In the genomic region with DNA sequence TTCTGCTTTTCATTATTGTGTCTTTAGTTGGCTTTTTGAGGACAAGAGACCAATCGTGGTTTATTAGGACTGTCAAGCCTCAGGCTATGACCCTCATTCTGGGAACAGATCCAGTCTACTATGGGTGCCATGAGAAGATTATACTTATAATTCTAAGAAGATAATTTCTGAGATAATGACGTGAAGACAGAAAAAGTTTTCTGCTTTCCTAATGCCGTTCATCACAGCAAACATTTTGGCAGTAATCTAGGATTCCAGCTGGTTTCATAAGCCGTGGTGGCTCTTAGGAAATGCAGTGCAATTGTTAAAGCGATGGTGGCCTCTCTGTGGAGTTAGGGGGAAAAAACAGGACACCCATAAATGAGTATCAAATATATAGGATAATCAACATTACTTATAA, we compare ENCODE assay signal across 29 mouse cellular contexts. TPM values are rescaled to one million over a fixed set of nuclear protein-coding genes. Genes with fewer than 3 reads are reported as not detected.
A peak's percentile ranks its signal among the peaks of the same experiment; 100 is the strongest.
DNase-seq lines count a peak whose midpoint lies in the region; ATAC-seq and TF ChIP-seq lines count a peak whose summit lies in the region.
"Had no signal": no experiment of that assay in that cellular context is flagged by ENCODE, and none has a peak within 500 bp of the region (broad histone marks: within the 10 kb centered on the region; RNA-seq: fewer than 3 reads in every experiment).

No protein-coding gene starts in this region.

- peak; percentile 44 for DNase-seq in kidney, postnatal 14 days
- no peak for DNase-seq in kidney, adult 2 months
- DNase-seq in 3T3-L1 (ENCODE audit: low read depth, low spot score): peak; percentile 59
- DNase-seq in Muller cell, postnatal 12 days (ENCODE audit: inconsistent ontology term): peak; percentile 49
- peak; percentile 54 for DNase-seq in lung, postnatal 10 days
- no peak for DNase-seq in left cerebral cortex, postnatal 4 days
- DNase-seq: cerebellum, adult 8-10 months; cerebellum, postnatal 36 days; gastrocnemius, postnatal 25 days; heart, postnatal 14 days; kidney, adult 8-10 months; kidney, postnatal 25 days; liver; right cerebral cortex, postnatal 4 days; thymus, adult 18-20 months; thymus, postnatal 25 days had no signal

- no peak overlapping the region for H3K27ac ChIP-seq in kidney, adult 2 months (ENCODE audit: insufficient read depth, low read depth, low read length)
- H3K27ac ChIP-seq in hindbrain, embryonic 16.5 days (ENCODE audit: low read depth, low read length): no peak overlapping the region
- H3K27ac ChIP-seq: hindbrain, embryonic 10.5 days; hindbrain, postnatal 0 days; intestine, embryonic 15.5 days; liver, embryonic 14.5 days; macrophage; midbrain, embryonic 13.5 days; neural tube, embryonic 13.5 days; stomach, postnatal 0 days had no signal

- WGBS in kidney, adult 2 months: 77% methylated on average over 5 of the region's 5 CpGs
- 71% methylated on average over 5 of the region's 5 CpGs for WGBS in hindbrain, embryonic 16.5 days

- no peak overlapping the region for H3K4me2 ChIP-seq in hindbrain, embryonic 16.5 days (ENCODE audit: low read length)
- H3K4me2 ChIP-seq: heart, embryonic 13.5 days; intestine, embryonic 15.5 days; midbrain, embryonic 13.5 days; neural tube, embryonic 13.5 days had no signal

- no peaks in the 10 kb centered on the region for H3K4me1 ChIP-seq in kidney, adult 2 months (ENCODE audit: control insufficient read depth, insufficient read depth, low read length)
- H3K4me1 ChIP-seq in hindbrain, embryonic 16.5 days (ENCODE audit: control insufficient read depth, insufficient read depth, low read depth, low read length): no peaks in the 10 kb centered on the region; the same call in 1 of the 2 replicates
- H3K4me1 ChIP-seq: midbrain, embryonic 13.5 days had no signal

- intact Hi-C loops in left cerebral cortex, postnatal 4 days (cut with DNase I): no loop called here

- no peaks in the 10 kb centered on the region for H3K9me3 ChIP-seq in hindbrain, embryonic 16.5 days (ENCODE audit: control insufficient read depth, low read length)
- H3K9me3 ChIP-seq: heart, embryonic 13.5 days; hindbrain, embryonic 10.5 days; intestine, embryonic 15.5 days; midbrain, embryonic 13.5 days; neural tube, embryonic 13.5 days had no signal

- TF ChIP-seq POLR2A in kidney, adult 2 months (IDR thresholded peaks at IDR 0.05; ENCODE audit: low read depth, low read length): no peak

- H3K9ac ChIP-seq in hindbrain, embryonic 16.5 days (ENCODE audit: low read depth, low read length): no peak overlapping the region
- H3K9ac ChIP-seq: heart, embryonic 13.5 days; intestine, embryonic 15.5 days; liver, embryonic 14.5 days; midbrain, embryonic 13.5 days; neural tube, embryonic 13.5 days had no signal

- no peak for TF ChIP-seq CTCF in kidney, adult 2 months (conservative IDR thresholded peaks at IDR 0.05; ENCODE audit: insufficient read depth, insufficient read length, low read depth, low read length)

- H3K36me3 ChIP-seq in kidney, adult 2 months (ENCODE audit: control insufficient read depth, insufficient read depth, low read length): no peaks in the 10 kb centered on the region
- no peaks in the 10 kb centered on the region for H3K36me3 ChIP-seq in hindbrain, embryonic 16.5 days (ENCODE audit: control insufficient read depth, insufficient read depth, low read length)
- H3K36me3 ChIP-seq: heart, embryonic 13.5 days; hindbrain, embryonic 10.5 days; intestine, embryonic 15.5 days; midbrain, embryonic 13.5 days; neural tube, embryonic 13.5 days had no signal

- ATAC-seq in hindbrain, embryonic 16.5 days: no peak
- ATAC-seq: forebrain, embryonic 14.5 days; hindbrain, postnatal 0 days; intestine, embryonic 15.5 days; midbrain, embryonic 13.5 days; Patski had no signal

- H3K4me3 ChIP-seq in kidney, adult 2 months (ENCODE audit: insufficient read depth, low read depth, low read length): no peak overlapping the region
- no peak overlapping the region for H3K4me3 ChIP-seq in hindbrain, embryonic 16.5 days (ENCODE audit: low read length)
- H3K4me3 ChIP-seq: heart, embryonic 13.5 days; hindbrain, embryonic 10.5 days; intestine, embryonic 15.5 days; midbrain, embryonic 13.5 days; neural tube, embryonic 13.5 days had no signal

- H3K27me3 ChIP-seq in kidney, adult 2 months (replicated peaks; ENCODE audit: control insufficient read depth, insufficient read depth, low read length): no peaks in the 10 kb centered on the region
- no peaks in the 10 kb centered on the region for H3K27me3 ChIP-seq in hindbrain, embryonic 16.5 days (replicated peaks; ENCODE audit: control insufficient read depth, insufficient read depth, low read length)
- H3K27me3 ChIP-seq: CH12.LX; heart, embryonic 13.5 days; intestine, embryonic 15.5 days; midbrain, embryonic 13.5 days; neural tube, embryonic 13.5 days; Patski had no signal

RNA-seq across cellular contexts. Expression of a gene that starts 40.0 kb away (rescaled TPM):
- polyA plus RNA-seq in kidney, adult 2 months (2012; rRNA removed): 57.9 and 110 TPM in 2 replicates
- 187 and 214 TPM in 2 replicates for polyA plus RNA-seq in hindbrain, embryonic 16.5 days (2015; fragmentation: Nextera tagmentation; extraction: Ambion mirVana)
- total RNA-seq in left cerebral cortex, postnatal 4 days (2021): 100 to 1,000 TPM; 147 to 152 TPM

Comparison
In these comparisons a context has a peak if more than half of its experiments do, and no peak if none do; other contexts are left out.
1. DNase-seq: peak in kidney, postnatal 14 days (single experiment), 3T3-L1 (single experiment), Muller cell, postnatal 12 days (single experiment) and lung, postnatal 10 days (single experiment); none in kidney, adult 2 months (single experiment) and left cerebral cortex, postnatal 4 days (single experiment).